Mouse (Mus musculus) embryonic fibroblast, embryonic 13.5 days (primary cell): Measurements from ENCODE around the gene R3hcc1l. TPM values are rescaled to one million over a fixed set of nuclear protein-coding genes. Genes with fewer than 3 reads are reported as not detected.

ENCODE experiments used
- H3K27ac ChIP-seq: 2 replicates; pipeline ENCODE4 v1.5.1; 2012; ENCODE audit warnings: low read length, control low read depth, inconsistent platforms; ENCODE audit not compliant: insufficient read depth
- H3K4me1 ChIP-seq: 2 replicates; pipeline ENCODE4 v1.6.1; 2011; ENCODE audit warnings: low read length; ENCODE audit not compliant: control insufficient read depth, insufficient read depth
- H3K4me3 ChIP-seq: 2 replicates; pipeline ENCODE4 v1.5.1; 2011; ENCODE audit warnings: mild to moderate bottlenecking, control low read depth, low read length; ENCODE audit not compliant: insufficient read depth
- CTCF ChIP-seq: IDR thresholded peaks from 2 replicates; pipeline ENCODE4 v1.5.1; 2011; ENCODE audit warnings: mild to moderate bottlenecking, control low read depth, low read length, moderate library complexity, borderline replicate concordance; ENCODE audit not compliant: insufficient read depth
- POLR2A ChIP-seq: IDR thresholded peaks from 2 replicates; pipeline ENCODE4 v1.6.1; 2011; ENCODE audit warnings: low read depth, mild to moderate bottlenecking, control low read depth, low read length, moderate library complexity
- polyA plus RNA-seq: library from polyadenylated mRNA; stranded (reverse); fragments of >200 nt; gene quantifications from 2 replicates; pipeline ENCODE4 v1.2.4, GENCODE M21; 2011; ENCODE audit warnings: low read depth; ENCODE audit not compliant: missing spikeins, insufficient read length

Gene R3hcc1l
- polyA plus RNA-seq, 1 experiment: 31.8 TPM

- H3K27ac ChIP-seq: no peak overlapping the region
- TF ChIP-seq CTCF (no peak), POLR2A (no peak)
These were observed 56.8 kb downstream of the R3hcc1l start for GRCm38 (mm10) chr19:42575317-42575716.

DNA sequence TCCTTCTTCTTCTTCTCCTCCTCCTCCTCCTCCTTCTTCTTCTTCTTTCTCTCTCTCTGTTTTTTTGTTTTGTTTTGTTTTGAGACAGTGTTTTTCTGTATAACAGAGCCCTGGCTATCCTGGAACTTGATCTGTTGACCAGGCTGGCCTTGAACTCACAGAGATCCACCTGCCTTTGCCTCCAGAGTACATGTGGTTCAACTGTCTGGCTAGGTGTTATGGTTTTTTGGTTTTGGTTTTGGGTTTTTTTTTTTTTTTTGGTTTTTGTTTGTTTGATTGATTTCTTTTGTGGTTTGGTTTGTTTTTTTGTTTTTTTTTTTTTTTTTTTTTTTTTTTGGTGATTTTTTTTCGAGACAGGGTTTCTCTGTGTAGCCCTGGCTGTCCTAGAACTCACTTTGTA lies 58.3 kb downstream of the R3hcc1l start:
- TF ChIP-seq POLR2A (no peak), CTCF (no peak)
- H3K4me3 ChIP-seq: no peak overlapping the region
- H3K4me1 ChIP-seq: no peaks in the 10 kb centered on the region
- H3K27ac ChIP-seq: no peak overlapping the region

More at GRCm38 (mm10) chr19:42575317-42575716, 56.8 kb downstream of the R3hcc1l start:
- H3K4me3 ChIP-seq: no peak overlapping the region
- H3K4me1 ChIP-seq: no peaks in the 10 kb centered on the region; the same call in 1 of the 2 replicates

GRCm38 (mm10) chr19:42578631-42579030 lies 60.1 kb downstream of the R3hcc1l start:
- Histone ChIP-seq H3K4me3 (no peak overlapping the region), H3K4me1 (no peaks in the 10 kb centered on the region), H3K27ac (no peak overlapping the region)
- TF ChIP-seq CTCF (no peak), POLR2A (no peak)

GRCm38 (mm10) chr19:42580701-42581100 lies 62.1 kb downstream of the R3hcc1l start:
- no peaks in the 10 kb centered on the region for H3K4me1 ChIP-seq
- H3K4me3 ChIP-seq: no peak overlapping the region
- no peak overlapping the region for H3K27ac ChIP-seq
- no peak for TF ChIP-seq CTCF
- TF ChIP-seq POLR2A: no peak

DNA sequence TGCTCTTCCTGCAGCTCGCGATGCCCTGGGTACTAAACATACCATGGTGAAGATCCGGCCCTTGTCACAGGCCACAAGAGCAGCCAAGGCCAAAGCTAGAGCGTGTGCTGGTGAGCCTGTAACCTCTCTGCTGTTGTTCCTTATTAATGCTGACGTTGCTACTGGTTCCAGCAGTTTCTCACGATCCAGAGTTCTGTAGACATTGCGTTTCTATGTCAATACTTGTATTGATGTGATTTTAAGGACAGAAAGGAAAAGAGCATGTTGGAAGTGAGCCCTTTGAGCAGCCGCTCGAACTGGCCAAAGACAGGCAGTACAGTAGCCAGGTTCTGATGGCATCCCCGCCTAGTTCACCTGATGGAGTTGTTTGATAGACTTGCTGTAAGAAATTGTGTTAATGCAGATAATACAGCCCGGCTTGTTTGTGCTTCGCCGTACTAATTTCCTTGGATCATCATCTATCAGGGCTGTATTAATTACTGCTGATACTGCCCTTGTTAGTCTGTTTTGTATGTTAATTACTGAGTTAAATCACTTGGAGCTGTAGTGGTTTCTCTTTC lies 64.3 kb downstream of the R3hcc1l start:
- H3K27ac ChIP-seq: no peak overlapping the region
- TF ChIP-seq CTCF (no peak), POLR2A (no peak)
- H3K4me1 ChIP-seq: peaks cover 5% of the 10 kb centered on the region; the same call in 1 of the 2 replicates
- H3K4me3 ChIP-seq: no peak overlapping the region

- TF ChIP-seq POLR2A (no peak), CTCF (no peak)
- peaks cover 11% of the 10 kb centered on the region for H3K4me1 ChIP-seq
- H3K4me3 ChIP-seq: no peak overlapping the region
- no peak overlapping the region for H3K27ac ChIP-seq
These were observed 65.1 kb downstream of the R3hcc1l start for GRCm38 (mm10) chr19:42583677-42584076.

DNA sequence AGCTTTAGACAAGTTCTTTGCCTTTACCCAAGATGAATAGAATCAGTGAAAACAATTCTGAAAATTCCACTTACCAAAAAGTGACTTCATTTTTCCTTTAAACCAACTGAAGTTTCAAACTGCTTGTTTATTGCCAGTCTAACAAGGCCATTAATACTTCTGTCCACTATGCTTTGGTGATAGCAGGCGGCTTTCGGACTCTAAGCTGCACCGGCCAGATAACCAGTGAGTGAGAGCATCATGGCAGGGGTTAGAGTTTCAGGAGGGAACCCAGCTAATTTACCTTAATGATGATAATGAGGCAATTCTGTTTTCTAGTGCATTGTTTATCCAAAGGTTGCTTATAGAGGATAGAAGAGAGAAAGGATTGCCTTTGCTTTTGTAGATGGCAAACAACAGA lies 65.6 kb downstream of the R3hcc1l start:
- peaks cover 11% of the 10 kb centered on the region for H3K4me1 ChIP-seq
- no peak overlapping the region for H3K27ac ChIP-seq
- TF ChIP-seq CTCF (no peak), POLR2A (no peak)
- no peak overlapping the region for H3K4me3 ChIP-seq

- Histone ChIP-seq H3K27ac (peak overlapping the region; percentile 90), H3K4me1 (peaks cover 11% of the 10 kb centered on the region), H3K4me3 (no peak overlapping the region)
- TF ChIP-seq CTCF (no peak), POLR2A (no peak)
These were observed 69.1 kb downstream of the R3hcc1l start for GRCm38 (mm10) chr19:42587704-42588103.

GRCm38 (mm10) chr19:42589246-42589645 lies 70.7 kb downstream of the R3hcc1l start:
- H3K27ac ChIP-seq: no peak overlapping the region
- no peak for TF ChIP-seq POLR2A
- TF ChIP-seq CTCF: no peak
- H3K4me1 ChIP-seq: peaks cover 11% of the 10 kb centered on the region
- no peak overlapping the region for H3K4me3 ChIP-seq

DNA sequence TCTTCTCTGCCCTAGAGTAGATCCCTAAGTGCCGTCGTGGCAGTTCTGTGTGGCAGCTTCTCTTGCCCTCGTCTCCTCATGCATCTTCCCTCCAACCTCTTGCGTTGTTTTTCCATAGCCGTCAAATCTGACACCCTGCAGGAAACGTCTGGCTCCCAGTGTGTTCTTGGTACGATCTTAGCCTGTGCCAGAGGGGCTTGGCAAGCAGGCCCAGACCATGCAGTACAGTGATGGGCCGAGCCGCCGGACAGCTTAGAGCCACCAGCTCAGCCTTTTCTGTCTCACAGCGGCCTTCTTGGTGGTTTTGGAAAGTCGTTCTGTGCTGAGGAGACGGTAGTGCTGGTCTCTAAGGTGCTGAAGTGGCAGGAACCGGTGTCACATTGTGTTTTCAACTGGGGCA lies 73.0 kb downstream of the R3hcc1l start:
- no peak overlapping the region for H3K4me3 ChIP-seq
- no peak overlapping the region for H3K27ac ChIP-seq
- peaks cover 11% of the 10 kb centered on the region for H3K4me1 ChIP-seq
- no peak for TF ChIP-seq POLR2A
- no peak for TF ChIP-seq CTCF
